Comparison of ENCODE assay signal across 7 mouse cellular contexts in the genomic region with DNA sequence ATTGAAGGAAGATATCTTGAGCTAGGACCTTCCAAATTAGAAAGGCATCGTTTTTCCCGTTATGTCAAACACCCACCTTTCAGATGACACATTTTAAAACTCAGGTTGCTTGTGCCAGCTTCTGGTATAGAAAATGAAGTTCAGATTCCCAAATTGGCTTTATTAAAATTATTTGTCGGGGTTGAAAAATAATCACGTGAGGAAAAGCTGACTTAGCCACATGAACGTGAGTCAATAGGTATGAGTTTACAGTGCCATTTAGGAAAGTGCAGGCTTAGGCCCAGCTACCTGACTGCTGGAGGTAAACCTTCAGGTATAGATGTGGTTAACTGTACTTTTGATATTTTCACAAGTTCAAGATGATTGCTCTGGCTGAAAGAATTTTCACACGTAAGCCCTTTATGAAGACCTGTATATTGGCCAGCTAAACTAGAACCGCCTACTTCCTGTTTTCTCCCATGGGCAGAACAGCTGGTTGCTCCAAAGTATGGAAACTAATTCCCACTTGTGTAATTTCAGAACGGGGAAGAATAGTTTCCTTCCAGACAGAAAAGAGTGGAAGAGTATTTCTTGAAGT. TPM values are rescaled to one million over a fixed set of nuclear protein-coding genes. Genes with fewer than 3 reads are reported as not detected.
A peak's percentile ranks its signal among the peaks of the same experiment; 100 is the strongest.
DNase-seq lines count a peak whose midpoint lies in the region; ATAC-seq and TF ChIP-seq lines count a peak whose summit lies in the region.

No protein-coding gene starts in this region.

- WGBS in forebrain, embryonic 12.5 days, result 28% methylated on average over 8 of the region's 8 CpGs
- WGBS in large intestine, adult 2 months, result 1% methylated on average over 8 of the region's 8 CpGs
- WGBS in olfactory bulb, adult 2 months, result 7% methylated on average over 8 of the region's 8 CpGs

- ATAC-seq in forebrain, embryonic 12.5 days (ENCODE audit: low FRiP score), result no peak

- no peak for TF ChIP-seq POLR2A in olfactory bulb, adult 2 months (IDR thresholded peaks at IDR 0.05; ENCODE audit: insufficient read depth, low read depth, low read length)

- peak overlapping the region; percentile 78 for H3K9ac ChIP-seq in forebrain, embryonic 12.5 days

- H3K4me3 ChIP-seq in forebrain, embryonic 12.5 days (replicated peaks), result peak overlapping the region; percentile 64
- peak overlapping the region; percentile 78; the same call in 1 of the 2 replicates for H3K4me3 ChIP-seq in olfactory bulb, adult 2 months (ENCODE audit: insufficient read depth, low read depth, low read length)

- no peaks in the 10 kb centered on the region for H3K9me3 ChIP-seq in forebrain, embryonic 12.5 days

- DNase-seq in 416B (ENCODE audit: low read depth), result peak; percentile 58
- peak; percentile 15 to 21 for DNase-seq in B cell, adult 2 months
- DNase-seq in large intestine, adult 2 months (ENCODE audit: low read depth, low spot score), result peak; percentile 35
- DNase-seq in right cerebral cortex, adult 18-20 months, result no peak
- DNase-seq in T-cell, adult 2 months (ENCODE audit: low spot score), result no peak

- H3K4me2 ChIP-seq in forebrain, embryonic 12.5 days, result peak overlapping the region; percentile 63

- H3K27me3 ChIP-seq in forebrain, embryonic 12.5 days, result no peaks in the 10 kb centered on the region

- peaks cover 28% of the 10 kb centered on the region for H3K36me3 ChIP-seq in forebrain, embryonic 12.5 days (replicated peaks)

- peak overlapping the region; percentile 84 for H3K27ac ChIP-seq in forebrain, embryonic 12.5 days
- H3K27ac ChIP-seq in olfactory bulb, adult 2 months (ENCODE audit: insufficient read depth, low read depth, low read length), result peak overlapping the region; percentile 85; the same call in 1 of the 2 replicates

- no peak for TF ChIP-seq CTCF in olfactory bulb, adult 2 months (IDR thresholded peaks at IDR 0.05; ENCODE audit: insufficient read depth, low read depth, low read length)

- peaks cover 25% of the 10 kb centered on the region for H3K4me1 ChIP-seq in forebrain, embryonic 12.5 days
- peaks cover 6% of the 10 kb centered on the region; the same call in 1 of the 2 replicates for H3K4me1 ChIP-seq in olfactory bulb, adult 2 months (ENCODE audit: control insufficient read depth, insufficient read depth, low read length)

RNA-seq across cellular contexts. Expression of a gene that starts 1.5 kb away (rescaled TPM):
- polyA plus RNA-seq in forebrain, embryonic 12.5 days (2016; fragmentation: Nextera tagmentation; extraction: Ambion mirVana), result 118 and 134 TPM in 2 replicates
- polyA plus RNA-seq in large intestine, adult 2 months (2012; rRNA removed), result 58.9 and 105 TPM in 2 replicates
- polyA plus RNA-seq in olfactory bulb, adult 2 months (2012; ENCODE audit: insufficient read depth, insufficient read length, low replicate concordance, missing spikeins), result not detected in 2 replicates

RNA-seq across cellular contexts. Expression of a gene that starts 1.7 kb away (rescaled TPM):
- polyA plus RNA-seq in forebrain, embryonic 12.5 days (2016; fragmentation: Nextera tagmentation; extraction: Ambion mirVana), result 24.3 TPM in 2 replicates
- polyA plus RNA-seq in large intestine, adult 2 months (2012; rRNA removed), result 1.3 and 2.1 TPM in 2 replicates
- not detected in 2 replicates for polyA plus RNA-seq in olfactory bulb, adult 2 months (2012; ENCODE audit: insufficient read depth, insufficient read length, low replicate concordance, missing spikeins)

RNA-seq across cellular contexts. Expression of a gene that starts 28.6 kb away (rescaled TPM):
- polyA plus RNA-seq in forebrain, embryonic 12.5 days (2016; fragmentation: Nextera tagmentation; extraction: Ambion mirVana), result 1.8 and 3.0 TPM in 2 replicates
- 112 and 164 TPM in 2 replicates for polyA plus RNA-seq in large intestine, adult 2 months (2012; rRNA removed)
- polyA plus RNA-seq in olfactory bulb, adult 2 months (2012; ENCODE audit: insufficient read depth, insufficient read length, low replicate concordance, missing spikeins), result not detected in 2 replicates

RNA-seq across cellular contexts. Expression of a gene that starts 45.6 kb away (rescaled TPM):
- polyA plus RNA-seq in forebrain, embryonic 12.5 days (2016; fragmentation: Nextera tagmentation; extraction: Ambion mirVana), result not detected in 2 replicates
- not detected in 2 replicates for polyA plus RNA-seq in large intestine, adult 2 months (2012; rRNA removed)
- not detected in 2 replicates for polyA plus RNA-seq in olfactory bulb, adult 2 months (2012; ENCODE audit: insufficient read depth, insufficient read length, low replicate concordance, missing spikeins)

Comparison
In these comparisons a context has a peak if more than half of its experiments do, and no peak if none do; other contexts are left out.
1. DNase-seq: peak in 416B (single experiment), B cell, adult 2 months (2 of 2) and large intestine, adult 2 months (single experiment); none in right cerebral cortex, adult 18-20 months (single experiment) and T-cell, adult 2 months (single experiment).
2. RNA of a gene that starts 28.6 kb away (polyA plus RNA-seq): 112 to 164 TPM in large intestine, adult 2 months; 1.8 to 3.0 TPM in forebrain, embryonic 12.5 days and not detected in olfactory bulb, adult 2 months; every median in the first group is over 10 times any median in the second.